Mouse (Mus musculus) liver, embryonic 14.5 days (tissue): ENCODE data around the gene Runx2.

Experiments used
- CTCF ChIP-seq: IDR thresholded peaks from 2 replicates; pipeline ENCODE4 v1.5.1; 2016; ENCODE audit warnings: antibody characterized with exemption, low read depth, control low read depth
- EP300 ChIP-seq: IDR thresholded peaks from 2 replicates; pipeline ENCODE4 v1.6.1; 2016; ENCODE audit warnings: antibody characterized with exemption, low read depth

DNA sequence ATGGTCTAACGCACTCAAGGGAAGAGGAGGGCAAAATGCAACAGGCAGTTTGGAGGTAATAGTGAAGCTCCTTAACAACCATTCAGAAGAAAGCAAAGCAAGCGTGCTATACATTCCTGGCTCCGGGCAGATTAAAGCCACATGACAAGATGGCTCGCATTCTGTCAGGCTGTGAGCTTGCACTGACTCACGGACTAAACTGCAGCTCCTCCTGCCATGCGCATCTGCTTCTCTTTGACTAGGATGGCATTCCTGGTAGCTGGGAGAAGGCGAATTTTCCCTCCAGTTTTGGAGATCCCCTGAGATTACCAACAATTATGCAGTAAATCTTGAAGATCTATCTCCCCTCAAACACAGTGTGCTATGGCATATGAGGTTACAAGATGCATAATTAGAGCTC is 254.6 kb downstream of the Runx2 start:
- TF ChIP-seq CTCF, result no peak
- TF ChIP-seq EP300, result no peak
